Mouse (Mus musculus) liver, embryonic 11.5 days (tissue): ENCODE measurements around the gene Galntl6. TPM values are rescaled to one million over a fixed set of nuclear protein-coding genes. Genes with fewer than 3 reads are reported as not detected.

Experiments used
- ATAC-seq: fragments of 200-750 bp; cut with Nextera tagmentation; replicated peaks from 2 replicates; pipeline ENCODE4 v1.8.0; 2017; ENCODE audit warnings: moderate number of reproducible peaks, mild to moderate bottlenecking, moderate TSS enrichment, moderate library complexity; ENCODE audit not compliant: low FRiP score
- DNase-seq: peaks from one replicate; pipeline ENCODE4 v3.0.0-alpha.2; 2017; ENCODE audit warnings: low spot score
- H3K27ac ChIP-seq: fragments of 300-500 bp; sonication (generic); 2 replicates; pipeline ENCODE4 v1.5.1; 2014; ENCODE audit warnings: mild to moderate bottlenecking, low read depth, low read length, control low read depth
- H3K27me3 ChIP-seq: fragments of 300-500 bp; sonication (generic); replicated peaks from 2 replicates; pipeline ENCODE4 v1.6.1; 2014; ENCODE audit warnings: low read length, mixed read lengths; ENCODE audit not compliant: control insufficient read depth, insufficient read depth
- H3K36me3 ChIP-seq: fragments of 300-500 bp; sonication (generic); 2 replicates; pipeline ENCODE4 v1.6.1; 2014; ENCODE audit warnings: mild to moderate bottlenecking, low read length, moderate library complexity, mixed read lengths; ENCODE audit not compliant: control insufficient read depth, insufficient read depth
- H3K4me1 ChIP-seq: fragments of 300-500 bp; sonication (generic); replicated peaks from 2 replicates; pipeline ENCODE4 v1.6.1; 2014; ENCODE audit warnings: low read length, mixed read lengths; ENCODE audit not compliant: control insufficient read depth, insufficient read depth
- H3K4me2 ChIP-seq: fragments of 300-500 bp; sonication (generic); 2 replicates; pipeline ENCODE4 v1.6.1; 2014; ENCODE audit warnings: mild to moderate bottlenecking, control low read depth, moderate library complexity
- H3K4me3 ChIP-seq: fragments of 300-500 bp; sonication (generic); 2 replicates; pipeline ENCODE4 v1.5.1; 2014; ENCODE audit warnings: low read depth, low read length, control low read depth
- H3K9ac ChIP-seq: fragments of 300-500 bp; sonication (generic); 2 replicates; pipeline ENCODE4 v1.6.1; 2014; ENCODE audit warnings: low read depth, low read length, control low read depth
- H3K9me3 ChIP-seq: fragments of 300-500 bp; sonication (generic); 2 replicates; pipeline ENCODE4 v1.6.1; 2016; ENCODE audit warnings: low read length, inconsistent platforms, mixed read lengths; ENCODE audit not compliant: control insufficient read depth
- WGBS: fragments of 180-500 bp; shearing (Covaris S2); extraction: QIAGEN DNeasy Blood & Tissue Kit; methylation state at CpG from one replicate; pipeline ENCODE4 v1.1.7; 2014; 5-methylcytosine and 5-hydroxymethylcytosine counted together
- polyA plus RNA-seq: library from polyadenylated mRNA; unstranded; fragments of >200 nt; fragmentation: Nextera tagmentation; extraction: Ambion mirVana; gene quantifications from 2 replicates; pipeline ENCODE4 v1.2.1, GENCODE M21; 2014

Gene Galntl6
- polyA plus RNA-seq, 1 experiment from 2014 or later = 0.27 TPM

DNA sequence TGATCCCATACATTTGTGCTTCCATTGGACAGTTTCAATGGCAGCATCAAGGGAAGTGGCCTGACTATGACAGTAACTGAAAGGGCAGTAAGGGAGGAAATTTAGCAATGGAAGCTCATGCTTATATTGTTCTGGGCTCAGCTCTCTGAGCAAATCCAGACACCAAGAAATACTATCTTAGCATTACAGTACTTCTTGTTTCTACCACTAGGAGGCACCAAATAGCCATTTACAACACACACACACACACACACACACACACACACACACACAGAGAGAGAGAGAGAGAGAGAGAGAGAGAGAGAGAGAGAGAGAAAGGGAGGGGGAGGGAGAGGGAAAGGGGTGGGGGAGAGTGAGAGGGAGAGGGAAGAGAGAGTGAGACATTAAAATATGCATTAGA, 1023.6 kb downstream of the Galntl6 start:
- no peak overlapping the region for H3K4me2 ChIP-seq
- H3K27me3 ChIP-seq = no peaks in the 10 kb centered on the region
- H3K4me1 ChIP-seq = no peaks in the 10 kb centered on the region
- DNase-seq (no peak), ATAC-seq (no peak)
- no peak overlapping the region for H3K4me3 ChIP-seq
- no peak overlapping the region for H3K27ac ChIP-seq
- H3K9ac ChIP-seq = no peak overlapping the region
- H3K36me3 ChIP-seq = no peaks in the 10 kb centered on the region
- no peaks in the 10 kb centered on the region; the same call in 1 of the 2 replicates for H3K9me3 ChIP-seq

GRCm38 (mm10) chr8:57879452-57879851, 1033.0 kb downstream of the Galntl6 start:
- Histone ChIP-seq H3K36me3 (no peaks in the 10 kb centered on the region), H3K4me1 (no peaks in the 10 kb centered on the region), H3K9me3 (no peaks in the 10 kb centered on the region), H3K27me3 (no peaks in the 10 kb centered on the region), H3K27ac (no peak overlapping the region), H3K4me3 (no peak overlapping the region), H3K9ac (no peak overlapping the region), H3K4me2 (no peak overlapping the region)
- 67% methylated on average over 11 of the region's 11 CpGs for WGBS
- ATAC-seq (no peak), DNase-seq (no peak)

- H3K36me3 ChIP-seq = no peaks in the 10 kb centered on the region
- no peaks in the 10 kb centered on the region for H3K9me3 ChIP-seq
- no peaks in the 10 kb centered on the region for H3K27me3 ChIP-seq
- no peak overlapping the region for H3K4me2 ChIP-seq
- DNase-seq = no peak
- no peaks in the 10 kb centered on the region for H3K4me1 ChIP-seq
- ATAC-seq = no peak
- no peak overlapping the region for H3K27ac ChIP-seq
- no peak overlapping the region for H3K9ac ChIP-seq
- H3K4me3 ChIP-seq = no peak overlapping the region
These were observed 1063.4 kb downstream of the Galntl6 start for GRCm38 (mm10) chr8:57849074-57849473.

DNA sequence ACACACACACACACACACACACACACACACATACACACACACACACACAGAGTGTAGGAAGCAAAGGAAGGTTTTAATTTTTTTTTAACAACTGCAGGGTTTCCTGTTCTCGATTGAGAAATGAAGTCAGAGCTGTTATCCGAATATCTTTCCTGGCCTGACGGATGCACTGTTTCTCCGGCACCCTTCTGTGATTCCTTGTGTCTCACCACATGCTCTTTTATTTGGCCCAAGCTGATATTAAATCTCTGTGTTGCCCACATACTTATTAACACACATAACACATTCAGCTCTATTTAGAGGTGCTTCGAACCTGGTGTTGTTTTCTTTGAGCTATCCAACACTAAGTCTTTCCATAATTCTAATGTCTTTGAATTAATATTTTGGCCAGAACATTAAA, 1069.0 kb downstream of the Galntl6 start:
- Histone ChIP-seq H3K27ac (no peak overlapping the region), H3K9me3 (no peaks in the 10 kb centered on the region), H3K4me2 (no peak overlapping the region), H3K4me3 (no peak overlapping the region), H3K36me3 (no peaks in the 10 kb centered on the region), H3K9ac (no peak overlapping the region), H3K27me3 (no peaks in the 10 kb centered on the region), H3K4me1 (no peaks in the 10 kb centered on the region)
- ATAC-seq (no peak), DNase-seq (no peak)
- 61% methylated on average over 5 of the region's 5 CpGs for WGBS

- H3K4me3 ChIP-seq = no peak overlapping the region
- no peak overlapping the region for H3K9ac ChIP-seq
- no peaks in the 10 kb centered on the region for H3K27me3 ChIP-seq
- no peaks in the 10 kb centered on the region for H3K36me3 ChIP-seq
- H3K4me2 ChIP-seq = no peak overlapping the region
- no peaks in the 10 kb centered on the region for H3K9me3 ChIP-seq
- DNase-seq (no peak), ATAC-seq (no peak)
- H3K27ac ChIP-seq = no peak overlapping the region
- WGBS = 62% methylated on average over 13 of the region's 13 CpGs
- H3K4me1 ChIP-seq = no peaks in the 10 kb centered on the region
These were observed 1069.7 kb downstream of the Galntl6 start for GRCm38 (mm10) chr8:57842462-57843391.

DNA sequence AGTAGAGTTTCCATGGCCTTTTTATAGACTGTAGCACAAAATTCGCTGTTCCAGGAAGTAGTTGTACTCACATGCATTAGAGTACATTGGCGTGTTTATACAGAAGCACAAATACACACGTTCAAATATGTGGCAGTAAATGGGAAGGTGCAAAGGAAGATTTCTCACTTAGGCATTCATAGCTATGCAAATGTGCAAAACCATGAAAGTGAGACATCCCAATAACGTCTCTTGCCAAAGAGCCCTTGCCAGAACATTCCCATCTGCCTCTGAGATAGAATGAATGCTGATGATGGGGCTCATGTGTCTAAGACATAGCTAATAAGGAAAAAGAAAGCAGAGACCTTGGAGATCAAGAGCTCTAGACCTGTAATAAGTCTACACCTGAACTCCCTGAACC, 1071.0 kb downstream of the Galntl6 start:
- no peak overlapping the region for H3K9ac ChIP-seq
- no peak overlapping the region for H3K4me3 ChIP-seq
- H3K4me1 ChIP-seq = no peaks in the 10 kb centered on the region
- 78% methylated on average over 4 of the region's 4 CpGs for WGBS
- H3K9me3 ChIP-seq = no peaks in the 10 kb centered on the region
- no peaks in the 10 kb centered on the region for H3K27me3 ChIP-seq
- no peak for DNase-seq
- H3K4me2 ChIP-seq = no peak overlapping the region
- H3K36me3 ChIP-seq = no peaks in the 10 kb centered on the region
- no peak overlapping the region for H3K27ac ChIP-seq
- no peak for ATAC-seq

DNA sequence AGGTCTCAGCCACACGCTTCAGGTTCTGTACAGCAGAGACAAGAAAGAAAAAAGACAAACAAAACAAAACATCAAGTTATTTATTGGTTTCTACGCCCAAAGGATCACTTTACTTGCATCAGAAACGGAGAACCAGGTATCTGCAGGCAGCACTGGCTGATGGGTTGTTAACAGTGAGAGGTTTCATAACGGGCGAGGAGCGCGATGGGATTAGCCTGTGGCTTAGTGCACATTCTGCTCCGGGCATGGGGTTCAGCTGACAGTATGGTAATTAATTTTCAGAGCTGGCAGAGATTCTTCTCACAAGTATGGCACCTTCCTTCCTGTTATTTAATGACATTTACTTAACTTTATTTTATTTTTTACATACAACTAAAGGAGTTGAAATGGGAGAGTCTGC, 1075.1 kb downstream of the Galntl6 start:
- Histone ChIP-seq H3K9ac (no peak overlapping the region), H3K36me3 (no peaks in the 10 kb centered on the region), H3K4me3 (no peak overlapping the region), H3K4me1 (no peaks in the 10 kb centered on the region), H3K27me3 (no peaks in the 10 kb centered on the region), H3K27ac (no peak overlapping the region), H3K4me2 (no peak overlapping the region), H3K9me3 (no peaks in the 10 kb centered on the region)
- WGBS = 64% methylated on average over 8 of the region's 8 CpGs
- DNase-seq (no peak), ATAC-seq (no peak)

- WGBS = 47% methylated on average over 11 of the region's 11 CpGs
- no peak overlapping the region for H3K27ac ChIP-seq
- H3K9ac ChIP-seq = no peak overlapping the region
- no peaks in the 10 kb centered on the region for H3K36me3 ChIP-seq
- ATAC-seq (no peak), DNase-seq (no peak)
- H3K4me3 ChIP-seq = no peak overlapping the region
- H3K27me3 ChIP-seq = no peaks in the 10 kb centered on the region
- H3K9me3 ChIP-seq = no peaks in the 10 kb centered on the region
- H3K4me1 ChIP-seq = no peaks in the 10 kb centered on the region
- H3K4me2 ChIP-seq = no peak overlapping the region
These were observed 1075.5 kb downstream of the Galntl6 start for GRCm38 (mm10) chr8:57836981-57837380.

DNA sequence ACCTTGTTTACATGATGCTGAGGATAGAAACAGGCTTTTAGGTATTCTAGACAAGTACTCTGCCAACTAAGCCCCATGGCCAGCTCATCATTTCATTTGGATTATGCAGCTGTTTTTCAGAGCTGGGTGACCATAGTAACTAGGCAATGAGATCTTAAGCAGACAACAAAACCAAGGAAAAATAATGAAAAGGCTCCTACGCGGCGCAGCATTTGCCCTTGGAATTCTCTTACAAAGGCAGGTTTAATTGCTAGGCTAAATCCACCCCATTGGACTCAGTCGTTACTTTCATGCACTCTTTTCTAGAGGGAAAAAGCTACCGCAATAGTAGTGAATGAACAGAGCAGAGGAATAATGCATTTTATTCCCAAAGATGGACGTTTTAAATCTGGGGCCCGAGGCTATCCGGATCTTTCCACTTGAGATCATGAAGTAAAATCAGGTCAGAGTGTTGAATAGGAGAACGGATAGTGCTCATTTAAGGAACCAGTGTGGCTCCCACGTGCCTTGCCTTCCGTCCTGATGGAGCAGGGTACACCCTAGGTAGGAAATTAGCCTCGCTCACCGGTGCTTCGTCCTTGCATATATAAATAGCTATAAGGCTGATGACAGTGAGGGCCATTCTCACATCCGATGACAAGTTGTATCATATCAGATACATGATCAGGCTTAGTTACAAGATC, 1076.1 kb downstream of the Galntl6 start:
- Histone ChIP-seq H3K27me3 (no peaks in the 10 kb centered on the region), H3K27ac (no peak overlapping the region), H3K4me2 (no peak overlapping the region), H3K36me3 (no peaks in the 10 kb centered on the region), H3K4me1 (no peaks in the 10 kb centered on the region), H3K9me3 (no peaks in the 10 kb centered on the region), H3K9ac (no peak overlapping the region), H3K4me3 (no peak overlapping the region)
- DNase-seq (no peak), ATAC-seq (no peak)
- WGBS = 84% methylated on average over 15 of the region's 15 CpGs
